Mouse (Mus musculus) layer of hippocampus, adult 2 months (tissue): ENCODE results near the gene C1qc. TPM values are rescaled to one million over a fixed set of nuclear protein-coding genes. Genes with fewer than 3 reads are reported as not detected.

ENCODE experiments used
- DNase-seq, 2 experiments: peaks; one replicate each; pipeline ENCODE4 v3.0.0; 2022; ENCODE audit warnings: low spot score in 2 of 2
- H3K27ac ChIP-seq: fragments of 200-600 bp; 2 replicates; pipeline ENCODE4 v1.8.1; 2022
- H3K4me3 ChIP-seq: fragments of 200-600 bp; 2 replicates; pipeline ENCODE4 v1.8.1; 2022; ENCODE audit warnings: mild to moderate bottlenecking
- CTCF ChIP-seq: fragments of 200-600 bp; conservative IDR thresholded peaks from 2 replicates; pipeline ENCODE4 v1.8.1; 2022; ENCODE audit warnings: antibody characterized with exemption, mild to moderate bottlenecking, moderate library complexity
- long read RNA-seq, 2 experiments: library from polyadenylated mRNA; stranded (forward); transcript quantifications; one replicate each; pipeline ENCODE4 v2.0.0; 2021; ENCODE audit warnings: borderline mapping rate in 2 of 2
- total RNA-seq, 2 experiments: library from RNA; stranded (reverse); gene quantifications; 2 replicates each; pipeline ENCODE4 v1.2.3; 2021

C1qc gene
- total RNA-seq = 10 to 100 TPM; 40.0 to 41.8 TPM
- long read RNA-seq, experiment 1, transcript C1qc-201 (3 exons, 1,203 nt) = major isoform, 31 of 38 reads
- long read RNA-seq, experiment 1, partial matches to known transcripts = 1 of 38 reads
- long read RNA-seq, experiment 1, other reads (novel, unspliced or antisense) = 6 of 38 reads
- long read RNA-seq, experiment 2, transcript C1qc-201 (3 exons, 1,203 nt) = major isoform, 47 of 56 reads
- long read RNA-seq, experiment 2, partial matches to known transcripts = 6 of 56 reads
- long read RNA-seq, experiment 2, other reads (novel, unspliced or antisense) = 3 of 56 reads

GRCm38 (mm10) chr4:136892811-136893210 is at the start of gene C1qc:
Gene C1qc (minus strand): TSS chr4:136893065.
- peak within 1 kb of the TSS; percentile 24; the same call in 1 of the 2 replicates for H3K4me3 ChIP-seq
- DNase-seq = no peak
- peak within 1 kb of the TSS; percentile 43; the same call in 1 of the 2 replicates for H3K27ac ChIP-seq
- no peak for TF ChIP-seq CTCF

- TF ChIP-seq CTCF = no peak
- Histone ChIP-seq H3K4me3 (no peak overlapping the region), H3K27ac (no peak overlapping the region)
- no peak for DNase-seq
Measured at GRCm38 (mm10) chr4:136937935-136938334, 45.1 kb upstream of the C1qc start.

- H3K27ac ChIP-seq = no peak overlapping the region
- no peak overlapping the region for H3K4me3 ChIP-seq
- no peak for DNase-seq
- no peak for TF ChIP-seq CTCF
Measured at GRCm38 (mm10) chr4:136937344-136937743, 44.5 kb upstream of the C1qc start.

- no peak for TF ChIP-seq CTCF
- DNase-seq = no peak
- Histone ChIP-seq H3K27ac (no peak overlapping the region), H3K4me3 (no peak overlapping the region)
Measured at GRCm38 (mm10) chr4:136934746-136935613, 42.1 kb upstream of the C1qc start.

GRCm38 (mm10) chr4:136930474-136930873 is 37.6 kb upstream of the C1qc start:
- DNase-seq = no peak
- no peak overlapping the region for H3K27ac ChIP-seq
- TF ChIP-seq CTCF = no peak
- H3K4me3 ChIP-seq = no peak overlapping the region

GRCm38 (mm10) chr4:136928928-136929327 is 36.1 kb upstream of the C1qc start:
- peak in 1 of 2 experiments; percentile 34 for DNase-seq
- H3K4me3 ChIP-seq = no peak overlapping the region
- TF ChIP-seq CTCF = peak; percentile 74
- H3K27ac ChIP-seq = no peak overlapping the region

- Histone ChIP-seq H3K4me3 (no peak overlapping the region), H3K27ac (no peak overlapping the region)
- peak in 1 of 2 experiments; percentile 48 for DNase-seq
- no peak for TF ChIP-seq CTCF
Measured at GRCm38 (mm10) chr4:136925804-136926203, 32.9 kb upstream of the C1qc start.

- no peak overlapping the region for H3K27ac ChIP-seq
- peak in 1 of 2 experiments; percentile 27 for DNase-seq
- no peak for TF ChIP-seq CTCF
Measured at GRCm38 (mm10) chr4:136924529-136924928, 31.7 kb upstream of the C1qc start.

GRCm38 (mm10) chr4:136919526-136919925 is 26.7 kb upstream of the C1qc start:
- no peak for TF ChIP-seq CTCF
- DNase-seq = peak; percentile 43 to 60
- no peak overlapping the region for H3K27ac ChIP-seq
- H3K4me3 ChIP-seq = no peak overlapping the region

More at GRCm38 (mm10) chr4:136924529-136924928, 31.7 kb upstream of the C1qc start:
- no peak overlapping the region for H3K4me3 ChIP-seq

GRCm38 (mm10) chr4:136918834-136919233 is 26.0 kb upstream of the C1qc start:
- Histone ChIP-seq H3K4me3 (no peak overlapping the region), H3K27ac (no peak overlapping the region)
- no peak for TF ChIP-seq CTCF
- no peak for DNase-seq

- Histone ChIP-seq H3K27ac (no peak overlapping the region), H3K4me3 (no peak overlapping the region)
- TF ChIP-seq CTCF = no peak
- no peak for DNase-seq
Measured at GRCm38 (mm10) chr4:136917165-136917524, 24.3 kb upstream of the C1qc start.

- Histone ChIP-seq H3K4me3 (no peak overlapping the region), H3K27ac (no peak overlapping the region)
- no peak for TF ChIP-seq CTCF
- no peak for DNase-seq
Measured at GRCm38 (mm10) chr4:136916359-136917164, 23.7 kb upstream of the C1qc start.

GRCm38 (mm10) chr4:136912841-136913240 is 20.0 kb upstream of the C1qc start:
- no peak overlapping the region for H3K4me3 ChIP-seq
- no peak for TF ChIP-seq CTCF
- H3K27ac ChIP-seq = no peak overlapping the region
- no peak for DNase-seq
